Mouse (Mus musculus): ENCODE results near the gene Cwc25.
A peak's percentile ranks its signal among the peaks of the same experiment; 100 is the strongest.
"Not testable (repeated sequence)": the region's sequence is repeated elsewhere in the genome, so short reads cannot be mapped to it uniquely, and the experiment has no call there.

The Cwc25 gene

DNA sequence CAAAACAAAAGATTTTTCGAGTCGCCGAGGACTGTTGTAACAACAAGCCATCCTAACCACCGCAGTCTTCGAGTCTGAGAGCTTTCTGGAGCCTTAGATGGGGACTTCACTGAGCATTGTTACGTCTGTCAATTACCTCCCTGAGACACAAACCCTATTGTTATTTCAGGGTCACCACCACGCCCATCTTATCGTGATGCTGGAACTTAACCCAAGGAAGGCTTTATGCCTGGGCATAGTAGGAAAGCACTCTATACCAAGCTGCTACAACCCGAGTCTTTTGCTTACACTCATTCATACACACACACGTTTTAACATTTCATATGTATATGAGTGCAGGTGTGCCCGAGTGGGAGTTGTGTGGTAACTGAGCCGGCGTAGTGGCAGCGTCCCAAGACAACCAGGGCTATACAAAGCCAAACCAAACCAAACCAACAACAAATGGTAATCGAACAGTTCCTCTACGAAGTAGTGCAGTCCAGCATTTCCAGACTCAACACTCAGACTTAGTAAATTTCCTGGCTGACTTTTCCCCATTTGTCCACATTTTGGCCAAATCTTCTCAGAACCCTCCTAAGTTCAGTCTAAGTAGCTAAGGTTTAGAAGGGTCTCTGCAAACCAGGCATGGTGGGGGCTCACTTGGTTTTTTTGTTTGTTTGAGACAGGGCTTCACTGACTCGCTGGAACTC is 9.6 kb upstream of the Cwc25 start, which contains the start of gene 1700001P01Rik:
Gene 1700001P01Rik, minus strand, starts transcription at position 111 of the 689 bp plus-strand sequence.
- DNase-seq (ENCODE audit: extremely low spot score, low spot score), result no peak

DNA sequence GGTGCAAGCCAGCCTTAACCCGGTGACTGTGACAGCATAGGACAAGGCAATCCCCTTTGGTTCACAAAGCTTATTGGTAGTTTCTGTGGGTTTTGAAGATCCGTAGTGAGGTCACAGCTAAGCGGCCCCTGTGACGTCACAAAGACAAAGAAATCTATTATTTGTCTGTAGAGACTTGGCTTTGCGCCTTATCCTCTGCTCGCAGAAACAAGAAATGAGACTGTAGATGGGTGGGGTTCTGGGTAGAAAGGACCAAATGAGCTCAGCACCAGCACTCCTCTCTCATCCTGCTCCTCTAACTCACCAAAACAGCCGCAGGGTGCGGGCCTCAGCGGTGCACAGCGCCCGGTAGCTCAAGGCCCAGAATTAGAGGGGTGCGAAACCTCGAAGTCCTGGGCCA is 8.8 kb upstream of the Cwc25 start:
- no peak for DNase-seq (ENCODE audit: extremely low spot score, low spot score)

DNA sequence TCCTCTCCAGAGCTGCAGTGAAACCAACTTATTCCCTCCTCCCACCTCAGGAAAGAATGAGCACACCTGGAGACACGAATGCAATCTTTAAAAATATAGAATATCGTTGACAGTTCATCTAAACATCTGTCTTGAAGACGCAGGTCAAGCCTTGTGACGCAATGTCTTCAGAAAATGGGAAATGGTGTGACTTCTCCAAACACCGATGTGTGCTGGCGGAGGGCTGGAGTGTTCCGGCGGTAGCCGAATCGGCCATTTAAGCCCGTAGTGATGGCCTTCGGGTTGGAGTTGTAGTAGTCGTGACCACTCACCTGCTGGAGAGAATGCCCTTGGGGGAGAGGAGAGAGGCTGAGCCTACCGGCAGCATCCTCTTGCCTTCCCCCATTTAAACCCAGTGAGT is 5.1 kb upstream of the Cwc25 start:
- DNase-seq (ENCODE audit: extremely low spot score, low spot score), result no peak

DNA sequence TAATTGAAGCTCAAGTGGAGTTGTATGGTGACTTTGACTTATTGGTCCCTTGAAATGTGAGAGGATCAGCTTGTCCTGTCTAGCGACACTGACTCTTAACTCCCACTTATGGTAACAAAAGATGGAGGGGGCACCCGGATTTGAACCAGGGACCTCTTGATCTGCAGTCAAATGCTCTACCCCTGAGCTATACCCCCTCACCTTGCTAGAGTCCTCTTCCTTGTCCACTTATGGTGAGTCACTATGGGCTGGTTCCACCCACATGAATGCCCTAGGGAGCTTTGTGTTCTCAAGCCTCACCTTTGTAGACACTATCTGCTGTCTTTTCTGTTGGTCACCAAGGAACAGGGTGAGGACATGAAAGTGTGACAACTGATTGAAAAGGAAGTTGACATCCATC is 3.3 kb upstream of the Cwc25 start:
- DNase-seq (ENCODE audit: extremely low spot score, low spot score), result no peak

DNA sequence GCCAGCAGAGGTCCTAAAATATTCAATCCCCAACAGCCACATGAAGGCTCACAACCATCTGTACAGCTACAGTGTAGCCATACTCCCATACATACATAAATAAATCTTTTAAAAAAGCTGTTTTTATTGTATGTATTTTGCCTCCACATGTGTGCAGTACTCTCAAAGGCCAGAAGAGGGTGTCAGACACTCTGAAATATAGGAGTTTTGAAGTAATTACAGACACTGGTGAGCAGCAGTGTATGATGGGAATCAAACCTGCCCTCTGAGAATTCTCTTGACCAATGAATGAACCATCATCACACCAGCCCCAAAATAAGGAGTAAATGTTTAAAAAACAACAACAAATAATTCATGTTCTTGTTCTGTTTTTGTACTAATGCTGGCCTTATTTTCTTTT is 4.7 kb downstream of the Cwc25 start:
- no peak for DNase-seq (ENCODE audit: extremely low spot score, low spot score)

DNA sequence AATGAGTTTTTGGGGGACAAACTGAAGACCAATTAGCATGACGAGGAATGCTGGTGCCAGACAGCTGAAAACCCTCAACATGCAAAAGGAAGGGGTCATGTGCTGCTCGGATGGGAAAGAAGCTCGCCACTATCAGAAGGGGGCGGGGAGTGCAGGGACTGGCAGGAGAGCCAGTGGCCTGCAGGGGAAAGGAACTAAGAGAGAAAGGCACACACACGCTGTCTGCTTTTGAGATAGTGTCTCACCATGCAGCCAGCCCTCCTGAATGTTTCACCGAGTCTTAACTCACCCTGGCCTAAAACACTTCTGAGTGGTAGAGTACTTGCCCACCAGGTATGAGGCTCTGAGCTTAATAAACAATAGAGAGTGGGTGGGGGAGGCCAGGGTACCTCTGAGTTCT is 7.4 kb downstream of the Cwc25 start:
- DNase-seq (ENCODE audit: extremely low spot score, low spot score), result no peak

DNA sequence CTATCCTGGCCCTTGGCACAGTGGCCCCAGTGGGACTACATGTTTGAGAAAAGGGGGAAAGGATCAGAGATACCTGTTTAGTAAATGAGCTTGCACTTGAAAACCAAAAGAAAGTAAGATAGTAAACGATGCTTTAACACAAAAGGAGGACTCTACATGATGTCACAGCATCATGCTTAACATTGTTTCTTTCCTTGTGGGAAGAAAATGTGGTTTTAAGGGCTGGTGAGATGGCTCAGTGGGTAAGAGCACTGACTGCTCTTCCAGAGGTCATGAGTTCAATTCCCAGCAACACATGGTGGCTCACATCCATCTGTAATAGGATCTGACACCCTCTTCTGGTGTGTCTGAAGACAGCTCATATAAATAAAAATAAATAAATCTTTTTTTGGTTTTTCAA is 8.2 kb downstream of the Cwc25 start:
- no peak for DNase-seq (ENCODE audit: extremely low spot score, low spot score)

DNA sequence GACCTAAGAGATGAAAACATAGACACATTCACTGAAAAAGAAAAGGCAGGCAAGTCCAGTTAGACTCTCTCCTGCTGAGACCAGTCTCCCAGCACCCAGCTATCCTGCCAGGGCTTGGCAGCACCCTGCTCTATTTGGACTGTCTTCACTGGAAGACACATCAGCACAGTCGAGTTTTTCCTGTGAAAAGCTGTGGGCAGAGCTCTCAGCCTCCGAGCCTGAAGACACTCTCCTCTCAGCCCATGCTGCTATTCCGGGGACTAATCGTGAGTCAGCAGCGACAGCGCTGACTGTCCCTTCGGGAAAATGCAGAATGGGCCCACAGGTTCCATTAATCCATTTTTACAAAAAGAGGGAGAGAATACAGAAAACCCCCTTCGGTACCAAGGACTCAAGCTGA is 13.1 kb downstream of the Cwc25 start:
- no peak for DNase-seq (ENCODE audit: extremely low spot score, low spot score)

DNA sequence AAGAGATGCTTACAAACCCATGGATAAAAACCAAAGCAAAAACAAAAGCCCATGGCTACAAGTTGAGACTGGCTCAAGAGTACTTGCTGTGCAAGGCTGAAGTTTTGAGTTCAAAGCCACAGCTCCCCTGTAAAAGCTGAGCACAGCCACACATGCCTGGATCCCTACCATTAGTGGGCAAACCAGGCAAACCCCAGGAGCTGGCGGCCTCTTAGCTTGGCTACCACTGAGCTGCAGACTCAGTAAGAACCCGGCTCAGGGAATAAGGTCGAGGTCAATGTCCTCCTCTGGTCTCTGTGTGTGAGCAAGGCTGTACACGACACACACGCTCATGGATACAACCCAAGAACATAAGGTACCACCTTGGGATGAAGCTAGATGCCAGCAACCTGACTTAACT is 17.9 kb downstream of the Cwc25 start:
- DNase-seq (ENCODE audit: extremely low spot score, low spot score), result no peak

DNA sequence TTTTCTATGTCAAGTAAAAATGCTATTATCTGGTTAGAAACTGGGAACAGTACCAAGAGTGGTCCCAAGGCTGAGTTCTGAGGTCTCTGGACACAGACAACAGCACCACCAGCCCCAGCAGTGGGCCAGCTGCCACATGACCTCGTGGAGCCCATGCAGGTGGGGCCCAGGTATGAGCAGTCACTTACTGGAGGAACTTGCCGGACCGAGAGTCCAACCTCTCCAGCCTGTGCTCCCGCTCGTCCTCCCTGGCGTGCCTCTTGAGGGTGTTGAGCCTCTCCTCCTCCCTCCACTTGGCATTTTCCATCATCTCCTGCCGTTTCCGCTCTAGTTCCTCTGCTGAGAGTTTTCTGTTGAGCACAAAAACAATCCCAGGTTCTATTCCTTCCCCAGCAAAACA is 18.6 kb downstream of the Cwc25 start:
- DNase-seq (ENCODE audit: extremely low spot score, low spot score), result no peak

DNA sequence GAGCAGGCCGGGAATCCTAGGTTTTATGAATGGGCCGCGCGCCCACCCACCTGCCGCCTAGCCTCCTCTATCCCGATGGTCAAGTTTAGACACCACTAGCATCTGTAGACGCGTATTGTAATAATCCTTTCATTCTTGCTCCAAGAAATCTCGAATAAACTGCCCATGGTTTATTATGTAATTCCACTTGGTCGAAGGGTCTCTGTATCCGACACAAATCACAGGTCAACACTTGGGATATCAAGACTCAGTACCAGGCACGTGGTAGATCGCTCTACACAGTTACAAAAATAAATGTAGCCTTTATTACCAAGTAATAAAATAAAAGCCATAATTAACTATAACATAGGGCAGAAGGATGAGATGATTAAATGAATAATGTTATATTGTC is 21.0 kb downstream of the Cwc25 start:
- no peak for DNase-seq (ENCODE audit: extremely low spot score, low spot score)

DNA sequence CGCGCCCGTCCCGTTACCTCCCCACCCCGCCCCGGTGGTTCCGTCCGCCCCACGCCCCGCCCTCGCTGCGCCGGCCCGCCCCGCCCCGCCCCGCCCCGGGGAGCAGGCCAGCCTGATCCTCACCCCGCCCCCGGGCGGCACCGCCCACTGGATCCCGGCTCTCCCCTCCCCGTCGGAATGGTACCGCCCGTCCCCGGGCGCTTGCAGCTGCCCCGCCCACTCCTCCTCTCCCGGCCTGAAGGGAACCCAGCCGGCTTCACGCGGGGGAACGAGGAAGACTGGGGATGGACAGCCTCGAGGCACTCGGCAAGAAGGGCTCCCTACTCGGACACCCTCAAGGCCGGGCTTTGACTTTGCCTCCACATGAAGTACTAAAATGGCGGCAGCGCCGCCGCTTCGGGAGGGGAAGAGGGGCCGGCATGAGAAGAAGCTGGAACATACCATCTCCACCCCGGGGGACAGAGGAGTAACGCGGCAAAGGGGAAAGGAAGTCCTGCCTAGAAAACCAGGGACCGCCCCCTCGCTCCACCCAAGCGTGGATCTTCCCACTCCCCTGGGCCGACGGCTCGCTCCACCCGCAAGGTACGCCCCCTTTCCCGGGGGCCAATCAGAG is 21.5 kb downstream of the Cwc25 start:
- DNase-seq (ENCODE audit: extremely low spot score, low spot score), result peak; percentile 100

DNA sequence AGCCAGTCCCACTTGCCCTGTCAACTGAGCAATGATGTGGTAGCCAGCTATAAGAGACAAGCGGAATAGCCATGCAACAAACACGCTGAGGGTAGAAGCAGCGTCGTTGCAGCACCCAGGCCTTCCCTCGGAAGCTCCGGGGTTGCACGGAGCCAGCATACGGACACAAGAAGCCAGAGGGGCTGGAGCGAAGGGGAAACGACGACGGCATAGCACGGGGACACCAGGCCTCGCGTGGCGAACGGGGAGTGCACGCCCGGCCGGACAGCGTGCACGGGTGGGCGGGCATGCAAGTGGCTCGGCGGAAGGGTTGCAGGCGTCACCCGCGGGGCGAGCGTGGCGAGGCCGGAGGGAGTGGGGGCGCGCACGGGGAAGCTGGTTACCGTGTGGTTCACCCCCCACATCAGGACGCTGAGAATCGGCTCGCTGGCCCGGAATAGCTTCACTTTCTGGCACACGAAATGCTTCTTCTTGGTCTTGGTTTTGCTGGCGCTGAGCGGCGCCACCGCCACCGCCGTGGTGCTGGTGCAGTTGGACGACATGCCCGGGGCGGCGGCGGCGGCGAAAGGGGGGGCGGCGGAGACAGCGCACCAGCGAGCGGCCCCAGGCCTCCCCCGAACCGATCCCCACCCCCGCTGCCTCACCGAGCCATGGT is 22.2 kb downstream of the Cwc25 start, which contains the start of gene Pip4k2b:
Gene Pip4k2b, minus strand, starts transcription at position 642 of the 655 bp plus-strand sequence.
- DNase-seq (ENCODE audit: extremely low spot score, low spot score), result no peak

DNA sequence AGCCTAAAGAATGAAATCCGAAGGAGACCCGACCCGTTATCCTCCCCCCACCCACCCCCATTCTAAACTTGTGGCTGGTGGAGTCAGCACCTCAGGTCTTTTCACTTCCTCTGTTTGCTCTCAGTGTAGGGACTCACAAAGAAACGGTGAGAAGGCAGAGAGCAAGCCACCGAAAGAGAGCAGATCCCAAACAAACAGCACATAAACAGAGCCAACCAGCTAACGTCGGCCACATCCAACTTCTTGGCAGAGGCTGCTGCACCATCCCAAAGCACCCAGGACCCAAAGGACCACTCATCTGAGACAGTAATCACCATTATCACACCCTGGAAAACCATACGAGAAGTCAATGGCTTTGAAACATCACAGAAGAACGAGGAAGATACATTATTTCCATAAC is 22.9 kb downstream of the Cwc25 start:
- no peak for DNase-seq (ENCODE audit: extremely low spot score, low spot score)

DNA sequence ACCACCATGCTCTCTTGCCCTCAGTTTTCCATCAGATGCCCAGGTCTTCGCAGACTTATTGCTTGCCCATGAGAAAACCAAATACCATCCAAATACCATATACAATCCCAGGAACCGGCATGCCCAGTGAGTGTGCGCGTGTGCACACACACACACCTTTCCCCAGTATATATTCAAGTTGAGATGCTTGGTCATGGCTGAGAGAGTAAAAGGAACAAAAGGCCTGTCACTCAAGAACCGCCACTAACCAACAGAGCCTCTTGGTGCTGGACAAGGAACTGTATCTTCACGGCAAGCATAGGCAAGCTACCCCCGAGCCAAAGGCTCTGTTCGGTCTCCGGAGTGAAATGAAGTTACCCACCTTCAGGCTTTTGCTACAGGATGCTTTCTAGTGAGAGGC is 23.8 kb downstream of the Cwc25 start:
- no peak for DNase-seq (ENCODE audit: extremely low spot score, low spot score)

DNA sequence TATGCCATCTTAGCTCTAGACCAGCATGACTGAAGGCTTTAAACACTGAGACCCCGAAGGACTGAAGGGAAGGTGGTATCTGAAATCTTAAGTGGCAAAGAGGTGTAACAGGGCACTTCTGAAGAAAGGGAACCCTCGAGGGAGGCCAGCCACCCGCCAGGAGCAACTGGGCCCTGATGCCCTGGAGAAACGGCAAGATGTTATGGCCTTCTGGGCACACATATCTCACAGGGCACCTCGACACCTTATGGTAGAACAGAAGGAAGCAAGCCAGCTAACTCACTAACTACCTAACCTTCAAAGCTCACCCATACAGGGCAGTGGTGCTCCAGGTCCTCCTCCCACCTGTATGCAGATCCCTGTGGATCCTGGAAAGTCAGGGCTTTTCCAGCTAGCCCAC is 24.2 kb downstream of the Cwc25 start:
- DNase-seq (ENCODE audit: extremely low spot score, low spot score), result no peak

DNA sequence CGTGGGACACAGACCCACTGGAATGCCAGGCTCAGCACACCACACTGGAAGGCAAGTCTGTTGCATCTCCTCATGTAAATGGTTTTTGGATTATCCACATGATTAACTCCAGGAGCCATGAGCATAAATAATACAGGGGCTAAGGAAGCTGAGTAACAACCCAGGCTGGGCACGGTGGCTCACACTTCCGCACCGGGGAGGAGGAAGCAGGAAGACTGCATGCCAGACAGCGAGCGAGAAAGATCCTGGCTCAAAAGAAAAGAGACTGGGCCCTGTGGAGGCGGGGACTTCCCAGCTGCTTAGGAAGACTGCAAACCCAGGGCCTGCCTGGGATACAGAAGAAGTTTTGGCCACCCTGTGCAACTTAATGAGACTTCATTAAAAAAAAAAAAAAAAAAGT is 26.2 kb downstream of the Cwc25 start:
- no peak for DNase-seq (ENCODE audit: extremely low spot score, low spot score)

DNA sequence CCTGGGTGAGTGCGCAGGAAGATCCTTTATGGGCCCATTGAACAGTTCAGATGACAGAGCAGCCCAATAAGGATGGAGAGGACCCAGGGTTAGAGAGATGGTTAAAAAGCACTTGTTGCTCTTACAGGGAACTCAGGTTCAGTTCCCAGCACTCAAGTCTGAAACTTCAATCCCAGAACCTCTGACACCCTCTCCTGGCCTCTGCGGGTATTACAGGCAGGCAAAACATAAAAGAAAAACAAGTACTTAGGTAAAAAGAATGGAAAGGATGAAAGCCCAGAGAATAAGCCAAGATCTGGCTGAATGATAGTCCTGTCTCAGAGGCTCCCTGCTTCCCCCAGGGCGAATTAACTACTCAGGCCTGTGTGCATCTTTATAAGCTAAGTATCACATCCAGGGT is 27.2 kb downstream of the Cwc25 start:
- no peak for DNase-seq (ENCODE audit: extremely low spot score, low spot score)

DNA sequence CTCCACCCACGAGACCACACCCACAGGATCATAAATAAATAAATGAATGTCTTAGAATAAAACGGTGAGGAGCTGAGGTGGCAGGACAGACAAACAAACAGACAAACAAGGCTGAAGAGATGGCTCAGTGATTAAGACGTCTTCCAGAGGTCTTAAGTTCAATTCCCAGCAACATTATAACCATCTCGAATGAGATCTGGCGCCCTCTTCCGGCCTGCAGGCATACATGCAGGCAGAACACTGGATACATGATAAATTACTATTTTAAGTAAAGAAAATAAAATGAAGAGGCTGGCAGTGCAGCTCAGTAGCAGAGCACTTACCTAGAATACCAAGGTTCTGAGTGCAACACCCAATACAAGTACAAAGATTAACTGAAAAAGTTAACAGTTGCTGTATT is 27.7 kb downstream of the Cwc25 start:
- DNase-seq (ENCODE audit: extremely low spot score, low spot score), result no peak

DNA sequence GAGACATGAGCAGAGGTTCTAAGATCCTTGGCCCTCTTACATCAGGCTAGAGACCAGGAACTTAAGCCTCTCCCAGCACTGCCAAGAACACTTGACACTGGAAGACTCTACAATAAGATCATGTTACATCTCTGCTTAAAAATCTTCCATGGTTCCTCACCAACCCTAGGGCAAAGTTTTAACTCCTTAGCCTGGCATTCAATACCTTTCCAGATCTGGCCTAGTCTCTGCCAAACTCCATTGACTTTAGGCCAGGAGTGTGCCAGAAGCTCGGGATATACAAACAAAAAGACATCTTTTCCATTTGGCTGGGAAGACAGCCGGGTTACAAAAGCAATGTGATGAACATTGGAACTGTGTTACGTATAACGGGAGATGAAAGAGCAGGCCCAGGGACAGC is 28.8 kb downstream of the Cwc25 start:
- DNase-seq (ENCODE audit: extremely low spot score, low spot score), result no peak

DNA sequence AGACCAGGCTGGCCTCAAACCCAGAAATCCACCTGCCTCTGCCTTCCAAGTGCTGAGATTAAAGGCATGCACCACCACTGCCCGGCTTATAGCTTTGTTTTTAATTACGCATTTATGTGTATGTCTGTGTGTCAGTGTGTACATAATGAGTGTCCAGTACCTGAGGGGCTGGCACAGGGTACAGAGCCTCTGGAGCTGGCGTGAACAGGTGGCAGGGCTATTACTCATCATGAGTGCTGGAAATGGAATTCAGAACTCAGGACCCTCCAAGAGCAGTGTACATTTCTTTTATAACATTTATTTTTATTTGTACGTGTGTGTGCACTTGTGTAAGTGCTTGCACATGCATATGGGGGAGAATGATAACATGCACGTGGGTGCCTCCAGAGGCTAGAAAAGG is 29.7 kb downstream of the Cwc25 start:
- no peak for DNase-seq (ENCODE audit: extremely low spot score, low spot score)

DNA sequence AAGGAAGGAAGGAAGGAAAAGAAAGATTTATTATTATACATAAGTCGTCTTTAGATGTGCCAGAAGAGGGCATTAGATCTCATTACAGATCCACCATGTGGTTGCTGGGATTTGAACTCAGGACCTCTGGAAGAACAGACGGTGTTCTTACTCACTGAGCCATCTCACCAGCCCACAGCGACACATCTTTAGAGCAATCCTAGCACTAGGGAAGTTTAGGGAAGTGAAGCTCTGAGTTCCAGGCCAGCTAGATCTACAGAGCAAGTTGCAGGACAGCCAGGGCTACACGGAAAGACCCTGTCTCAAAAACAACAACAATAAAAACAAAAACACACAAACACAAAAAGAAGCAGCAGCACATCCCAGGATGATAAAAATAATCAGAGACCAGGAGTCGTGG is 31.5 kb downstream of the Cwc25 start:
- DNase-seq (ENCODE audit: extremely low spot score, low spot score), result not testable (repeated sequence)

DNA sequence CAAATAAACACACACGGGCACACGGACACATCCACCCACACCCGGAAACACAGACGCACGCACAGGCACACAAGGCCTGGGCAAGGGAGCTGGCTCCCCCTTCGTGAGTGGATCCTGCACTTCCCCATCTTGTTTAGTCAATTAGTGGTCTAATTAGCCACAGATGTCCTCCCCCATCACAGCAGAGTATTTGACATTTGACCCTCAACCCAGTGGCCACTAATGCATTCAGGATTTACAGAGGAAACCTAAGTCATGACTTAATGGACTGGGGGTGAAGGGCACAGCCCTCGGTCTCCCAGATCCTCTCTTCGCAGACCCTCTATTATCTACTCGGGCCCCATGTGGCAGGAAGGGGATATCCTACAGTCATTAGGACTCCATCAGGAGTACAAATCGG is 32.7 kb downstream of the Cwc25 start:
- peak; percentile 31 for DNase-seq (ENCODE audit: extremely low spot score, low spot score)
